Mouse (Mus musculus): ENCODE measurements around the gene Ctnnal1.

DNA sequence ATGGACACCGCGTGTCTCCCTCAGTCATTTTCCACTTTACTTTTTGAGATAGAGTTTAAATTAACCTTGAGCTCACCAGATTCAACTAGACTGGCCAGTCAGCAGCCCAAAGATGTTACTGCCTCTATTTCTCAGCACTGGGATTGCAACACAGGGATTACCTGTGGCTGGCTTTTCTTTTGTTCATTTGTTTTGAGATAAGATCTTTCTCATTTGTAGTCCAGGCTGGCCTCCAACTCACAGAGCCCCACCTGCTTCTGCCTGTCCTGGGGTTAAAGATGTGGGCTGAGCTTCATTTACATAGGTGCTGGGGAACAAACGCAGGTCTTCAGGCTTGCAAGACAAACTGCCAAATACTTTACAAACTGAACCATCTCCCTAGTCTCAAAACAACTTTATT, 41.9 kb upstream of the Ctnnal1 start:
- no peak for TF ChIP-seq CTCF (IDR thresholded peaks at IDR 0.05; ENCODE audit: low read depth)
- no peak for TF ChIP-seq EP300 (IDR thresholded peaks at IDR 0.05; ENCODE audit: low read depth)
